Mouse (Mus musculus): ENCODE measurements around the gene Rab22a. TPM values are rescaled to one million over a fixed set of nuclear protein-coding genes. Genes with fewer than 3 reads are reported as not detected.

Rab22a gene
- polyA plus RNA-seq, 1 experiment from 2014 or later: 45.5 TPM

DNA sequence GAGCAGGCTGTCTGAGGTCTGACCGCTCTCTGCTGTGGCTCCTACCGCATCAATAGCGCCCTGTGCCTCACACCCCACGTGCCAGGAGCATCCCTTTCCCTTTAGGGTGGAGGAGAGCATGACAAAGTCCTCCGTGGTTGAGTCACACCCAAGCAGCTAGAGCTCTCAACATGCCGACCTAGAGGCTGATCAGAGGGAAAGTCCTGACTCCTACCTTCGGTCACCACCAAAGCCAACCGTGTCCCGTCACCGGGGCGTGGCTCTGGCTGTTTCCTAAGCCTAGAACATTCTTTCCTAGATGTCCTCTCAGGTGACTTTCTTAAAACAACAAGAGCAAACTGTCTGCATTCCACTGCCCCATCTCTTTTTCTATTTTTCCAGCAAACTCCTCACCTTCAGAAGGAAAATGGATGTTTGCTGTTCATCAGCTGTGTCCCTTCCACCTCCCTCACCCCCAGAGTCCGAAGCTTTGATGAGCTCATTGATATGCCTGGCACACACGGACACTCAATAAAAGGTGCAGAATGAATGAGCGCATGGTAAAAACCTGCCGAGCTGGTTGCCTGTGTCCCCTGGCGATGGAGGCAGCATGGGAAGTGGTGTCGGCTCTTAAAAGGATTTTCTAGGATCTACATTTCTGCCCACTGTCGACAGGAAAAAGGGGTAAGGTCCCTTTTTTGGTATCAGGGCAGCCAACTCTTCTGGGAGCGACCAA lies 12.2 kb upstream of the Rab22a start:
- Histone ChIP-seq H3K4me2 (no peak overlapping the region), H3K4me1 (peaks cover 3% of the 10 kb centered on the region), H3K27me3 (no peaks in the 10 kb centered on the region), H3K9me3 (no peaks in the 10 kb centered on the region), H3K4me3 (no peak overlapping the region), H3K27ac (no peak overlapping the region), H3K9ac (no peak overlapping the region), H3K36me3 (peaks cover 13% of the 10 kb centered on the region; the same call in 1 of the 2 replicates)
- 80% methylated on average over 19 of the region's 19 CpGs for WGBS
- ATAC-seq (ENCODE audit: insufficient number of reproducible peaks, low FRiP score, low TSS enrichment, low read depth): no peak

DNA sequence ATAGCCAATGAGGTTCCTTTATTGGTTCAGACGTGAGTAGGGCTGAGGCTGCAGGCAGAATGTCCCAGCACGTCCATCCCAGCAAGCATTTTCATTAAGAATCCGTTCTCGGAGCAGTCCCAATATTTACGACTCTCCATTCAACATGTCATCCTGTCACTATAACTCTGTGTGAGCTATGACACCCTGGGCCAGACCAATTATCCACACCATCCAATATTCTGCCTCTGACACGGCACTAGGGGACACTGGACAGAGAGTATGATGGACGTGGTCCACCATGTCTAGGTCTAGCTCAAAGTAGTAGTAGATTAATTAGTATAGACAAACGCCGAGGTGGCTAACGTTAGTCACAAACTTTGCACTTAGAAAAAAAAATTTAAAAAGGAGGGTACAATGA lies 9.8 kb upstream of the Rab22a start:
- no peaks in the 10 kb centered on the region for H3K27me3 ChIP-seq
- no peak overlapping the region for H3K27ac ChIP-seq
- H3K9ac ChIP-seq: no peak overlapping the region
- H3K36me3 ChIP-seq: peaks cover 13% of the 10 kb centered on the region; the same call in 1 of the 2 replicates
- no peaks in the 10 kb centered on the region for H3K9me3 ChIP-seq
- ATAC-seq (ENCODE audit: insufficient number of reproducible peaks, low FRiP score, low TSS enrichment, low read depth): no peak
- no peaks in the 10 kb centered on the region for H3K4me1 ChIP-seq
- WGBS: 66% methylated on average over 10 of the region's 10 CpGs
- no peak overlapping the region for H3K4me2 ChIP-seq
- no peak overlapping the region for H3K4me3 ChIP-seq

DNA sequence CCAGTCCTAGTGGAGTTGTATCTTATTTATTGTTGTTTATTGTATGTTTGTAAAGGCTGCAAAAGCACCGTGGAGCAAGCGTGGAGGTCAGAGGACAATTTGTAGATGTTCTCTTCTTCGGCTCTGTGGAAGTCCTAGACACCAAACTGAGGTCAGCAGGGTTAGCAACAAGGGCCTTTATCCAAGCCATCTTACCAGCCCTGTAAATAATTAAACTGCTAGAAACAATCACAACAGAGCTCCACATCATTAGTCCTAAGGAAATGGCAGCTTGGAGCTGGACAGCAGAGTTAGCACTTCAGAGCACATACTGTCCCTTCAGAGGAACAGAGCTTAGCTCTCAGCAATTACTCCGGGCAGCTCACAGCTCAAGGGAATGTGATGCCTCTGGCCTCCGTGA lies 6.0 kb upstream of the Rab22a start:
- no peak for ATAC-seq (ENCODE audit: insufficient number of reproducible peaks, low FRiP score, low TSS enrichment, low read depth)

DNA sequence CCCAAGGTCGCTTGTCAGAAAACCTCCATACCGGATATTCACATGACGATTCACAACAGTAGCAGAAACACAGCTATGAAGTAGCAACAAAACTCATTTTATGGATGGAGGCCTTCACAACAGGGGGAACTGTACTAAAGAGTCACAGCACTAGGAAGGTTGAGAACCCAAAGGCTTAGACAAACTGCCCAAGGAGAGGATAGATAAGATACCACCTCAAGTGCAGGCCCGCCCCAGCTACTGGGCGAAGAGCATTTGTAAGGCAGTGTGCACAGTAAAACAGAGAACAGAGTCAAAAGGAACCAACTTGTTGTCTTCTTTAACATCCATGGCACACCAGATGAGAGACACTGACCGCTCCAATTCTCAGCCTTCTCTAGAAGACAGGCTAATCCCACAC lies 1.8 kb upstream of the Rab22a start:
- Histone ChIP-seq H3K27me3 (no peaks in the 10 kb centered on the region), H3K9me3 (no peaks in the 10 kb centered on the region), H3K4me1 (peaks cover 29% of the 10 kb centered on the region), H3K4me3 (no peak overlapping the region), H3K9ac (no peak overlapping the region), H3K4me2 (no peak overlapping the region), H3K27ac (no peak overlapping the region), H3K36me3 (peaks cover 15% of the 10 kb centered on the region)
- 95% methylated on average over 6 of the region's 6 CpGs for WGBS
- ATAC-seq (ENCODE audit: insufficient number of reproducible peaks, low FRiP score, low TSS enrichment, low read depth): no peak

More for the DNA sequence above, 6.0 kb upstream of the Rab22a start:
- Histone ChIP-seq H3K4me3 (no peak overlapping the region), H3K9me3 (no peaks in the 10 kb centered on the region), H3K27ac (no peak overlapping the region), H3K36me3 (peaks cover 9% of the 10 kb centered on the region; the same call in 1 of the 2 replicates), H3K9ac (no peak overlapping the region), H3K27me3 (no peaks in the 10 kb centered on the region), H3K4me2 (no peak overlapping the region), H3K4me1 (peaks cover 11% of the 10 kb centered on the region)
- 82% methylated on average over 5 of the region's 5 CpGs for WGBS

DNA sequence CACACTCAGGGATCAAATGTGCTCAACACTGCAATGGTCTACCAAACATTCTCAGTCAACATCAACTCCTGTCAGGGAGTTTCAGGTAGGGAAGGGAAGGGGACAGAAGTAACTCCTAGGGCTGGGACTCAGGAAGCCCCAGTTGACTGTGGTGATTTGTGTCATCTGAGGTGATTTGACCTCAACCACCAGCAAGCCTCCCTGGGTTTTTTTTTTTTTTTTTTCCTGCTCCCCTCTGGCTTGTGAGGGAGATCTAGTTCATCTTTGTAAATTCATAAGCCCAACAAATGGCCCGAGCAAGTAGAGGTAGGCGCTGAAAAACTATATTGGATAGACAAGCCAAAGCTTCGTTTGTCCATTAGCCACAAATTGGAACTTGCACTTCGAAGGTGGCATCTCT lies 1.0 kb upstream of the Rab22a start:
- Histone ChIP-seq H3K27ac (no peak overlapping the region), H3K9ac (no peak overlapping the region), H3K4me3 (peak overlapping the region; percentile 98), H3K27me3 (no peaks in the 10 kb centered on the region), H3K9me3 (no peaks in the 10 kb centered on the region), H3K4me2 (peak overlapping the region; percentile 59), H3K4me1 (peaks cover 29% of the 10 kb centered on the region), H3K36me3 (peaks cover 23% of the 10 kb centered on the region)
- 83% methylated on average over 4 of the region's 4 CpGs for WGBS
- no peak for ATAC-seq (ENCODE audit: insufficient number of reproducible peaks, low FRiP score, low TSS enrichment, low read depth)

DNA sequence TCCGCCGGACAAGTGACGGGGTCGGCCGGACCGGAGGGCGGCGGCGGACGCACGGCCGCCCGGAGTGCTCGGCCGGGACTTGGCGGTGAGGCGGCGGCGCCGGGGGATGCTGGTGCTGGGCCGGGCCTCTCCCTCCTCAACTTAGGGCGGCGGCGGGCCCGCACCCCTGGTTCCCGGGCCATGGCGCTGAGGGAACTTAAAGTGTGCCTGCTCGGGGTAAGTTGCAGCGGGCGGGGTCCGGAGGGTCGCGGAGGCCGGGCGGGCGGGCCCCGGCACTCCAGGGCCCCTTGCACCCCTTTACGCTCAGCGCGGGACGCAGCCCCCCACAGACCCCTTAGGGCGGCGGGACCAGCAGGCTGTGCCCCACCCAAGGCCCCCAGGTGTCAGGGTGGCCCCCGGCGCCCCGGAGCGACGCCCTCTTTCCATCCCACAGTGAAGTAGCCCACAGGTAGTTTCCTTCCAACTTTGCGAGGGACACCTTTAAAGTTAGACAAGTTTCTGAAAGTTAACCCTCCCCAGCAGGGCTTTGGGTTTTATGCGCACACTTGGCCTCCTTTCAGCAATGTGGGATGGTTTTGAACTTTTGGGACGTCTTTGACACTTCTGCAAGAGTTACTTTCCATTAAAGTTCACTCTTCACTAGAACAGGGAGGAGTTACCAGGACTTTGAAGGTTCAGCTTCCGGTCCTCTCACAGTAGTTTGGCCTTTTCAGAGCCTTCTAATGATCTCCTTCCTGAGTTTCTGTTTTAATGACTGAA lies 545 bp downstream of the Rab22a start:
- ATAC-seq (ENCODE audit: insufficient number of reproducible peaks, low FRiP score, low TSS enrichment, low read depth): peak; percentile 36
- WGBS: under 1% methylated on average over 48 of the region's 52 CpGs
- peak overlapping the region; percentile 98 for H3K4me3 ChIP-seq
- peaks cover 29% of the 10 kb centered on the region for H3K4me1 ChIP-seq
- H3K36me3 ChIP-seq: peaks cover 38% of the 10 kb centered on the region
- H3K9ac ChIP-seq: peak overlapping the region; percentile 96
- H3K4me2 ChIP-seq: peak overlapping the region; percentile 73
- H3K27me3 ChIP-seq: no peaks in the 10 kb centered on the region
- H3K27ac ChIP-seq: peak overlapping the region; percentile 72
- H3K9me3 ChIP-seq: no peaks in the 10 kb centered on the region

DNA sequence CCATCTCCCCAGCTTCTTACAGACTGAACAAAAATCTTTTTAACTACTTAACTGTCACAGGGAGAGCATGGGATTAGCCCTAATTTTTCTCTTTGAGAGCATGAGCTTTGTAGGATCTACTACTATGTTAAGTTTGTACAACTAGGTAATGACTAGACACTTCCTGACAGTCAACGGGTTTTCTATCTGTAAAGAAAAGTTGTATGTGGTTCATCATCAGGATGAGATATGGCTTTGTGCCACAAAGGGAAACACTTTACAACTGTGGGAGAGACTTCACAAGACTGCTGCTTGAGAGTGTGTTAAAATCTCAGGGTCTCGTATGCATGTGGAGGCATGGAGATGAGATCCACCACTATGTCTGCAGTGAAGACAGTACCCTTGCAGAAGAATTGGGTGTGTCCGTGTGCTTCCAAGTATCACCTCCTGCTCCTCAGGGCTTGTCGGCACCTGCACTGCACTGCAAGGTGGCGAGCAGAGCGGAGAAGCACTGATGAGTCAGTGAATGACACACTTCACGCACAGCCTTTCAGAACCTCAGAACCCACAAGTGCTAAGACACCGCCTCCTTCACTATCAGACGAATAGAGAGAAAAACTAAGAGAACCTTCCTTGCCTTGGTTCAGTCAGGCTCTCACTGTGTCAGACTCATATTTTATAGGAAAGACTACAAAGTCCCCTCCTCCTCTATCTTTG lies 2.8 kb downstream of the Rab22a start:
- H3K4me3 ChIP-seq: no peak overlapping the region
- H3K36me3 ChIP-seq: peaks cover 45% of the 10 kb centered on the region
- no peaks in the 10 kb centered on the region for H3K9me3 ChIP-seq
- no peak overlapping the region for H3K9ac ChIP-seq
- no peak overlapping the region for H3K4me2 ChIP-seq
- no peaks in the 10 kb centered on the region for H3K27me3 ChIP-seq
- H3K4me1 ChIP-seq: peaks cover 24% of the 10 kb centered on the region
- no peak for ATAC-seq (ENCODE audit: insufficient number of reproducible peaks, low FRiP score, low TSS enrichment, low read depth)
- WGBS: 78% methylated on average over 9 of the region's 9 CpGs
- H3K27ac ChIP-seq: no peak overlapping the region

DNA sequence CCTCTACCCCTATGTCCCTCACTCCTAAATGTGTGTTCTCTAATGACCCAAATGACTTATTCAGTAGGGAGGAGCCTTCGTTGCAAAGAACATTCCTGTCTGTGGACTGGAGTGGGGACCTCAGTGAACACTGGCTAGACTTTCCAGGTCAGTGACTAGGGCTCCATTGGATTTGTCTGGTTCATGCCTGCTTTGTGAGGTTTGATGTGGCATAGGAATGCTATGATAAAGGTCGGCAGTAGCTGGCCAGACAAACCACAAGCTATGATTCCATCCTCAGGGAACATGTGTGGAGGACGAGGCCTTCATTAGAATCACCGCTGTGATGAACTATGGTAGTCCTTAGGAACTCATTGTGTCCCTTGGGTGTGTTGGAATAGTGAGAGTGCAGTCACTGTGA lies 5.2 kb downstream of the Rab22a start:
- H3K9ac ChIP-seq: no peak overlapping the region
- H3K36me3 ChIP-seq: peaks cover 50% of the 10 kb centered on the region
- H3K9me3 ChIP-seq: no peaks in the 10 kb centered on the region
- no peak overlapping the region for H3K4me2 ChIP-seq
- H3K4me1 ChIP-seq: peaks cover 11% of the 10 kb centered on the region
- H3K27me3 ChIP-seq: no peaks in the 10 kb centered on the region
- no peak for ATAC-seq (ENCODE audit: insufficient number of reproducible peaks, low FRiP score, low TSS enrichment, low read depth)
- no peak overlapping the region for H3K27ac ChIP-seq
- no peak overlapping the region for H3K4me3 ChIP-seq
- WGBS: 94% methylated on average over 4 of the region's 4 CpGs

DNA sequence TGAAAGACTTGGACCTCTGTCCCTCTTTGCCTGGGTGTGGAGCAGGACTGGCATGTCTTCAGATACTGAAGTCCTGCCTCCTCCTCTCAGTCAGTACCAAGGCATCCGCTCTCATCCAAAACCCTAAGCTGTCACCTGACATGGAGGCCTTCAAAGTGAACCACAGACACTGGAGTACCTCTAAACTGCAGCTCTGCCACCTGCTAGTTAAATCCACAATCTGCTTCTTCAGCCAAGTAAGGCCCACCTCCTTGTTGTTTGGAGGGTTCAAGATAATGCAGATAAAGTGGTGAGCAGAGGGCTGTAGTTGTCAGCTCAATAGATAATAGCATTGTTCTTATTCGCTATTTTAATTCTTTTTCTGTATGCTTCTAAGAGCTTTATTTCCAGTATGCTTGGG lies 5.7 kb downstream of the Rab22a start:
- no peak overlapping the region for H3K9ac ChIP-seq
- H3K27me3 ChIP-seq: no peaks in the 10 kb centered on the region
- ATAC-seq (ENCODE audit: insufficient number of reproducible peaks, low FRiP score, low TSS enrichment, low read depth): no peak
- no peak overlapping the region for H3K4me3 ChIP-seq
- no peaks in the 10 kb centered on the region for H3K9me3 ChIP-seq
- H3K36me3 ChIP-seq: peaks cover 51% of the 10 kb centered on the region
- 99% methylated on average over 2 of the region's 2 CpGs for WGBS
- no peak overlapping the region for H3K27ac ChIP-seq
- H3K4me2 ChIP-seq: no peak overlapping the region
- peaks cover 11% of the 10 kb centered on the region for H3K4me1 ChIP-seq

DNA sequence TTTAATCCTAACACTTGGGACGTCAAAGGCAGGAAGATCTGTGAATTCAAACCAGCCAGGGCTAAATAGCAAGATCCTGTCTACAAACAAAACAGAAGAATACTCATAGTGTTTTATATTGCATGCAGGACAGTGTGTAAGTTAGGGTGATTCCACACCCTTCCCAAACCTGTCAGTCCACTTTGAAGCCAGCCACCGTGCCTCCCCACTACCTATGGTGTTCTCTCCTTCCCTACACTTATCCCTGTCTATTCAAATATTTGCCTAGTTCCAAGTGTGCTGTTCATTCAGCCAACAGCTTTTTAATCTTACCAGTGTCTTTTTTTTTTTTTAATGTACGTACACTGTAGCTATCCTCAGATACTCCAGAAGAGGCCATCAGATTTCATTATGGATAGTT lies 7.3 kb downstream of the Rab22a start:
- H3K27ac ChIP-seq: no peak overlapping the region
- no peak for ATAC-seq (ENCODE audit: insufficient number of reproducible peaks, low FRiP score, low TSS enrichment, low read depth)
- H3K36me3 ChIP-seq: peaks cover 48% of the 10 kb centered on the region
- no peak overlapping the region for H3K4me2 ChIP-seq
- no peaks in the 10 kb centered on the region for H3K9me3 ChIP-seq
- no peak overlapping the region for H3K9ac ChIP-seq
- H3K27me3 ChIP-seq: no peaks in the 10 kb centered on the region
- H3K4me3 ChIP-seq: no peak overlapping the region
- H3K4me1 ChIP-seq: peaks cover 2% of the 10 kb centered on the region; the same call in 1 of the 2 replicates
- 82% methylated on average over 3 of the region's 3 CpGs for WGBS

DNA sequence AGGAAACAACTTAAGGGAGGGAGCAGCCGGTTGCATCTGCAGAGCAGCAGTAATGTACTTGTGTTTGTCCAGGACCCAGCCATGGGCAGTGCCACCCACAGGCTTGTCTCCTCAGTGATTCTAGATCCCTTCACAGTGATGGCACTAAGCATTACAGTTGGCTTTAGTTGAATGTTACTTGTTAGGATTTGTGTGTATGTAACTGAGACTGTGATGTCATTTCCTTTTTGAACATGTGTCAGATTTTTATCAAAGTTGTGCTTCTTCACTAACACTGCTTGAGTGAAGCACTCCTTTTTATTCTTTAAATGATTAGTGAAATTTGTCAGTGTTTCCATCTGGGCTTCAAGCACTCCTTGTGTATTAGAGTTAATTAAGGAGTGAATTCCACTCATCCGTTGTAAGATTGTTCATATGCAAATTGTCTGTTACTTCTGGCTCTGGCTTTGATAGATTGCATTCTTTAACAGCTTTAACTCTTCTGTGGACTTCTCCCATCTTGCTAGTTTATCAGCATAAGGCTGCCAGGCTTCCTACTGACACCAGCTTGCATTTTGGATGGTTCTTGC lies 12.9 kb downstream of the Rab22a start:
- WGBS: 69% methylated on average over 2 of the region's 2 CpGs
- no peaks in the 10 kb centered on the region for H3K9me3 ChIP-seq
- H3K4me1 ChIP-seq: 0 out of 2 replicates have a peak, but pooled peaks cover 3% of the 10 kb centered on the region
- no peak overlapping the region for H3K27ac ChIP-seq
- no peak overlapping the region for H3K4me3 ChIP-seq
- H3K4me2 ChIP-seq: no peak overlapping the region
- H3K9ac ChIP-seq: no peak overlapping the region
- no peaks in the 10 kb centered on the region for H3K27me3 ChIP-seq
- ATAC-seq (ENCODE audit: insufficient number of reproducible peaks, low FRiP score, low TSS enrichment, low read depth): no peak
- peaks cover 16% of the 10 kb centered on the region for H3K36me3 ChIP-seq
